Mouse (Mus musculus): ENCODE data around the gene Tcte1.
A peak's percentile ranks its signal among the peaks of the same experiment; 100 is the strongest.

Gene Tcte1

GRCm38 (mm10) chr17:45566360-45567161 is 43.3 kb downstream of the Tcte1 start:
- DNase-seq: no peak

GRCm38 (mm10) chr17:45567162-45567601 is 43.9 kb downstream of the Tcte1 start:
- no peak for DNase-seq

- DNase-seq: no peak
Measured at GRCm38 (mm10) chr17:45568990-45569389, 45.8 kb downstream of the Tcte1 start.

- DNase-seq: no peak
Measured at GRCm38 (mm10) chr17:45569999-45570398, 46.8 kb downstream of the Tcte1 start.

- peak; percentile 83 for DNase-seq
Measured at GRCm38 (mm10) chr17:45572103-45573086, 49.2 kb downstream of the Tcte1 start.

GRCm38 (mm10) chr17:45573087-45573779 is 50.0 kb downstream of the Tcte1 start, which contains the start of gene Hsp90ab1:
Hsp90ab1 (minus strand) TSS chr17:45573271.
- peak; percentile 98 for DNase-seq

GRCm38 (mm10) chr17:45573780-45574123 is 50.5 kb downstream of the Tcte1 start:
- DNase-seq: peak; percentile 95

GRCm38 (mm10) chr17:45574129-45574761 is 51.0 kb downstream of the Tcte1 start:
- DNase-seq: peak; percentile 92

- DNase-seq: no peak
Measured at GRCm38 (mm10) chr17:45575123-45575897, 52.1 kb downstream of the Tcte1 start.

GRCm38 (mm10) chr17:45578242-45578641 is 55.0 kb downstream of the Tcte1 start:
- DNase-seq: peak; percentile 37

- no peak for DNase-seq
Measured at GRCm38 (mm10) chr17:45578843-45579242, 55.6 kb downstream of the Tcte1 start.

- no peak for DNase-seq
Measured at GRCm38 (mm10) chr17:45579554-45579953, 56.3 kb downstream of the Tcte1 start.

GRCm38 (mm10) chr17:45580958-45581477 is 57.8 kb downstream of the Tcte1 start:
- no peak for DNase-seq

GRCm38 (mm10) chr17:45581567-45581983 is 58.3 kb downstream of the Tcte1 start:
- peak; percentile 70 for DNase-seq

GRCm38 (mm10) chr17:45582188-45582587 is 59.0 kb downstream of the Tcte1 start:
- DNase-seq: no peak

GRCm38 (mm10) chr17:45582715-45583355 is 59.6 kb downstream of the Tcte1 start:
- DNase-seq: peak; percentile 34

GRCm38 (mm10) chr17:45584096-45584896 is 61.1 kb downstream of the Tcte1 start:
- peak; percentile 82 for DNase-seq

- DNase-seq: peak; percentile 81
Measured at GRCm38 (mm10) chr17:45584939-45585678, 61.9 kb downstream of the Tcte1 start.
